In genomic region chr3:55151656-55152433, GRCm38 (mm10) we compare ENCODE assay signal across 9 mouse cellular contexts. TPM values are rescaled to one million over a fixed set of nuclear protein-coding genes. Genes with fewer than 3 reads are reported as not detected.
DNase-seq lines count a peak whose midpoint lies in the region; ATAC-seq lines count a peak whose summit lies in the region.
"Had no signal": no experiment of that assay in that cellular context is flagged by ENCODE, and none has a peak within 500 bp of the region (broad histone marks: within the 10 kb centered on the region; RNA-seq: fewer than 3 reads in every experiment).

No protein-coding gene starts in this region.

- H3K4me3 ChIP-seq in hindbrain, embryonic 11.5 days (ENCODE audit: low read depth, low read length), result no peak overlapping the region
- H3K4me3 ChIP-seq in midbrain, embryonic 12.5 days, result no peak overlapping the region
- H3K4me3 ChIP-seq: limb, embryonic 15.5 days had no signal

- WGBS in hindbrain, embryonic 11.5 days, result 44% methylated on average over 7 of the region's 7 CpGs
- 45% methylated on average over 7 of the region's 7 CpGs for WGBS in midbrain, embryonic 12.5 days

- DNase-seq in heart, adult 8-10 months (ENCODE audit: low spot score), result peak; percentile 43
- DNase-seq in heart, postnatal 25 days (ENCODE audit: low spot score), result no peak
- peak; percentile 75 for DNase-seq in adrenal gland, postnatal 10 days
- DNase-seq in embryo, embryonic 9.5 days (ENCODE audit: extremely low spot score), result peak; percentile 55
- peak; percentile 75 for DNase-seq in hindbrain, embryonic 11.5 days (ENCODE audit: low spot score)
- peak; percentile 43 to 60 for DNase-seq in layer of hippocampus, postnatal 36 days
- DNase-seq in urinary bladder, postnatal 36 days (ENCODE audit: low spot score in 2 of 2), result peak; percentile 9 to 44

- no peak for ATAC-seq in hindbrain, embryonic 11.5 days (ENCODE audit: low FRiP score)
- 0 out of 2 replicates have a peak, but pooled peaks have one; percentile 30 for ATAC-seq in midbrain, embryonic 12.5 days (ENCODE audit: low FRiP score, low read depth)

- H3K4me2 ChIP-seq in hindbrain, embryonic 11.5 days (replicated peaks; ENCODE audit: low read depth, low read length), result no peak overlapping the region
- H3K4me2 ChIP-seq in midbrain, embryonic 12.5 days (replicated peaks), result no peak overlapping the region
- H3K4me2 ChIP-seq: limb, embryonic 15.5 days had no signal

- H3K27ac ChIP-seq in hindbrain, embryonic 11.5 days (ENCODE audit: low read depth, low read length), result no peak overlapping the region
- H3K27ac ChIP-seq in midbrain, embryonic 12.5 days (replicated peaks), result no peak overlapping the region
- H3K27ac ChIP-seq: limb, embryonic 15.5 days had no signal

- H3K9me3 ChIP-seq in hindbrain, embryonic 11.5 days (ENCODE audit: control insufficient read depth, low read length), result no peaks in the 10 kb centered on the region
- no peaks in the 10 kb centered on the region for H3K9me3 ChIP-seq in midbrain, embryonic 12.5 days
- H3K9me3 ChIP-seq: limb, embryonic 15.5 days had no signal

- intact Hi-C loops in heart, postnatal 25 days (cut with DNase I), result loop anchor here (1.0 to 2.0 kb wide), 2 partner anchors 72 to 203 kb away; no protein-coding TSS in a partner anchor

- H3K36me3 ChIP-seq in hindbrain, embryonic 11.5 days (ENCODE audit: control insufficient read depth, insufficient read depth, low read length), result no peaks in the 10 kb centered on the region
- no peaks in the 10 kb centered on the region for H3K36me3 ChIP-seq in midbrain, embryonic 12.5 days
- H3K36me3 ChIP-seq: limb, embryonic 15.5 days had no signal

- no peaks in the 10 kb centered on the region for H3K27me3 ChIP-seq in hindbrain, embryonic 11.5 days (ENCODE audit: control insufficient read depth, insufficient read depth, low read length)
- no peaks in the 10 kb centered on the region for H3K27me3 ChIP-seq in midbrain, embryonic 12.5 days
- H3K27me3 ChIP-seq: limb, embryonic 15.5 days had no signal

- H3K4me1 ChIP-seq in hindbrain, embryonic 11.5 days (replicated peaks; ENCODE audit: control insufficient read depth, insufficient read depth, low read length), result no peaks in the 10 kb centered on the region
- H3K4me1 ChIP-seq in midbrain, embryonic 12.5 days, result peaks cover 3% of the 10 kb centered on the region; the same call in 1 of the 2 replicates

- no peak overlapping the region for H3K9ac ChIP-seq in hindbrain, embryonic 11.5 days (ENCODE audit: low read depth, low read length)
- no peak overlapping the region for H3K9ac ChIP-seq in midbrain, embryonic 12.5 days (replicated peaks)
- H3K9ac ChIP-seq: limb, embryonic 15.5 days had no signal

RNA-seq across cellular contexts. Expression of gene Ccdc169, which starts 14.7 kb away (rescaled TPM):
- under 1 TPM in 2 of 4 experiments, not detected in 2; 0.08 to 0.09 TPM for total RNA-seq in heart, adult 8-10 months (2022)
- total RNA-seq in heart, postnatal 25 days (2021), result under 1 TPM in 1 of 2 experiments, not detected in 1; 0.13 TPM
- under 1 TPM in 1 of 2 experiments, not detected in 1; 0.12 TPM for total RNA-seq in adrenal gland, postnatal 10 days (2021)
- 0.20 TPM in 1 of 2 replicates, not detected in the other for polyA plus RNA-seq in hindbrain, embryonic 11.5 days (2014; fragmentation: Nextera tagmentation; extraction: Ambion mirVana)
- total RNA-seq in layer of hippocampus, postnatal 36 days (2021), result under 1 TPM; 0.22 to 0.56 TPM
- not detected in 2 replicates for polyA plus RNA-seq in midbrain, embryonic 12.5 days (2016; fragmentation: Nextera tagmentation; extraction: Ambion mirVana)

RNA-seq across cellular contexts. Expression of gene Sohlh2, which starts 30.0 kb away (rescaled TPM):
- total RNA-seq in heart, adult 8-10 months (2022), result not detected
- total RNA-seq in heart, postnatal 25 days (2021), result not detected
- total RNA-seq in adrenal gland, postnatal 10 days (2021), result not detected
- not detected in 2 replicates for polyA plus RNA-seq in hindbrain, embryonic 11.5 days (2014; fragmentation: Nextera tagmentation; extraction: Ambion mirVana)
- total RNA-seq in layer of hippocampus, postnatal 36 days (2021), result not detected
- not detected in 2 replicates for polyA plus RNA-seq in midbrain, embryonic 12.5 days (2016; fragmentation: Nextera tagmentation; extraction: Ambion mirVana)

RNA-seq across cellular contexts. Expression of gene Spg20, which starts 39.9 kb away (rescaled TPM):
- total RNA-seq in heart, adult 8-10 months (2022), result 10 to 100 TPM; 36.9 to 46.0 (median 43.0) TPM
- total RNA-seq in heart, postnatal 25 days (2021), result 10 to 100 TPM; 33.4 to 42.2 TPM
- 10 to 100 TPM; 46.3 to 50.3 TPM for total RNA-seq in adrenal gland, postnatal 10 days (2021)
- polyA plus RNA-seq in hindbrain, embryonic 11.5 days (2014; fragmentation: Nextera tagmentation; extraction: Ambion mirVana), result 49.6 and 49.7 TPM in 2 replicates
- 10 to 100 TPM; 39.2 to 40.3 TPM for total RNA-seq in layer of hippocampus, postnatal 36 days (2021)
- 35.9 and 37.8 TPM in 2 replicates for polyA plus RNA-seq in midbrain, embryonic 12.5 days (2016; fragmentation: Nextera tagmentation; extraction: Ambion mirVana)
